Mouse (Mus musculus): ENCODE results near the gene Gm21094. TPM values are rescaled to one million over a fixed set of nuclear protein-coding genes. Genes with fewer than 3 reads are reported as not detected.
"Not testable (repeated sequence)": the region's sequence is repeated elsewhere in the genome, so short reads cannot be mapped to it uniquely, and the experiment has no call there.

The Gm21094 gene
- not detected in 2 replicates for polyA plus RNA-seq (2014; fragmentation: Nextera tagmentation; extraction: Ambion mirVana)

DNA sequence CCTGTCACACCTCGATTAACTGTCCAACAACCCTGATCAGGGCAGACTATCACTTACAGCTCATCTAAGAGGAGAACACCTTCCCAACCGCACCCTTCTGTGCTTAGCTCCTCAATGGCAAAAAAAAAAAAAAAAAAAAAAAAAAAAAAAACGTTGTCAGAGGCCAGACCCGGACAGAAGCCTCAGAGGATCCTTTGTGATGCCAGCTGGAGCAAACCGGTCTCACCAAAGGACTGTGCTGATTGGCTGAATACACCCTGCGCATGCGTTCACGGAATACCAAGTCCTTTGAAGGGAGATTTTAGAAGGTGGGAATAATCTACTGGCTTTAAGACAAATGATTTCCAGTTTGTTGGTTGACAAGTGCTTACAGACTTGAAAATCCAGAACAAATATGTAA, at the start of gene Gm21094:
Gene Gm21094 (minus strand): TSS at position 101 of the 400 bp plus-strand sequence.
- H3K4me3 ChIP-seq (replicated peaks; ENCODE audit: low read depth, low read length); DNase-seq; H3K9me3 ChIP-seq (ENCODE audit: control insufficient read depth, low read length); H3K27me3 ChIP-seq (ENCODE audit: control insufficient read depth, insufficient read depth, low read length); H3K4me2 ChIP-seq (ENCODE audit: low read length); H3K27ac ChIP-seq (replicated peaks; ENCODE audit: low read depth, low read length); H3K9ac ChIP-seq (replicated peaks; ENCODE audit: low read length); H3K4me1 ChIP-seq (ENCODE audit: control insufficient read depth, insufficient read depth, low read length); ATAC-seq (ENCODE audit: low FRiP score, low TSS enrichment); H3K36me3 ChIP-seq (ENCODE audit: control insufficient read depth, insufficient read depth, low read length): not testable (repeated sequence)
- no CpG with 5 or more reads among the region's 8 CpGs for WGBS
